Mouse (Mus musculus) heart, postnatal 10 days (tissue): Measurements from ENCODE around the gene Rgmb. TPM values are rescaled to one million over a fixed set of nuclear protein-coding genes. Genes with fewer than 3 reads are reported as not detected.

Source experiments
- DNase-seq, 2 experiments: peaks; one replicate each; pipeline ENCODE4 v3.0.0; 2021
- intact Hi-C: fragments of 180-260 bp; cut with DNase I; formaldehyde crosslinking; loops from one replicate; pipeline ENCODE4 v1.15.1; 2025
- total RNA-seq, 2 experiments: library from RNA; stranded (reverse); gene quantifications; 2 replicates each; pipeline ENCODE4 v1.2.3; 2021

Gene Rgmb
- total RNA-seq = 10 to 100 TPM; 25.8 to 26.9 TPM

GRCm38 (mm10) chr17:15830766-15831644 is at the start of gene Rgmb:
Gene Rgmb (minus strand): TSS chr17:15831039.
- DNase-seq = peak; percentile 48 to 54
- intact Hi-C loops = no loop called here

GRCm38 (mm10) chr17:15874765-15875164 is 43.9 kb upstream of the Rgmb start:
- intact Hi-C loops = no loop called here
- peak; percentile 27 to 47 for DNase-seq

GRCm38 (mm10) chr17:15872093-15872492 is 41.3 kb upstream of the Rgmb start:
- peak in 1 of 2 experiments; percentile 6 for DNase-seq

GRCm38 (mm10) chr17:15865249-15865648 is 34.4 kb upstream of the Rgmb start:
- intact Hi-C loops = no loop called here
- no peak for DNase-seq

More at GRCm38 (mm10) chr17:15872093-15872492, 41.3 kb upstream of the Rgmb start:
- intact Hi-C loops = no loop called here

- intact Hi-C loops = no loop called here
- DNase-seq = no peak
Measured at GRCm38 (mm10) chr17:15862355-15862754, 31.5 kb upstream of the Rgmb start.

GRCm38 (mm10) chr17:15853121-15853520 is 22.3 kb upstream of the Rgmb start:
- intact Hi-C loops = no loop called here
- DNase-seq = no peak

- peak in 1 of 2 experiments; percentile 21 for DNase-seq
Measured at GRCm38 (mm10) chr17:15850544-15850943, 19.7 kb upstream of the Rgmb start.

GRCm38 (mm10) chr17:15841425-15841824 is 10.6 kb upstream of the Rgmb start:
- DNase-seq = no peak
- intact Hi-C loops = no loop called here

More at GRCm38 (mm10) chr17:15850544-15850943, 19.7 kb upstream of the Rgmb start:
- intact Hi-C loops = no loop called here

- DNase-seq = no peak
- intact Hi-C loops = no loop called here
Measured at GRCm38 (mm10) chr17:15832398-15832797, 1.6 kb upstream of the Rgmb start.

GRCm38 (mm10) chr17:15831810-15832209 is 971 bp upstream of the Rgmb start:
- intact Hi-C loops = no loop called here
- peak in 1 of 2 experiments; percentile 64 for DNase-seq

GRCm38 (mm10) chr17:15830171-15830765 is 571 bp downstream of the Rgmb start:
- intact Hi-C loops = no loop called here
- DNase-seq = peak; percentile 41 to 48

GRCm38 (mm10) chr17:15829198-15830170 is 1.4 kb downstream of the Rgmb start:
- intact Hi-C loops = loop anchor here (10.0 kb wide), 2 partner anchors 835 to 1795 kb away; partner anchors contain the start of gene Lnpep
- peak; percentile 53 to 54 for DNase-seq

- intact Hi-C loops = loop anchor here (10.0 kb wide), 2 partner anchors 836 to 1796 kb away; partner anchors contain the start of gene Lnpep
- DNase-seq = no peak
Measured at GRCm38 (mm10) chr17:15828131-15828917, 2.5 kb downstream of the Rgmb start.

GRCm38 (mm10) chr17:15826928-15827327 is 3.9 kb downstream of the Rgmb start:
- intact Hi-C loops = loop anchor here (10.0 kb wide), 2 partner anchors 838 to 1798 kb away; partner anchors contain the start of gene Lnpep
- DNase-seq = no peak

- peak; percentile 99 for DNase-seq
- intact Hi-C loops = loop anchor here (10.0 kb wide), 2 partner anchors 838 to 1798 kb away; partner anchors contain the start of gene Lnpep
Measured at GRCm38 (mm10) chr17:15826444-15826909, 4.4 kb downstream of the Rgmb start.

- DNase-seq = peak; percentile 58 to 71
- intact Hi-C loops = loop anchor here (2.0 to 10.0 kb wide), 3 partner anchors 17 to 1799 kb away; partner anchors contain the start of gene Lnpep
Measured at GRCm38 (mm10) chr17:15825481-15826396, 5.1 kb downstream of the Rgmb start.

- DNase-seq = no peak
- intact Hi-C loops = loop anchor here (2.0 to 10.0 kb wide), 3 partner anchors 16 to 1800 kb away; partner anchors contain the start of gene Lnpep
Measured at GRCm38 (mm10) chr17:15824854-15825253, 6.0 kb downstream of the Rgmb start.

- intact Hi-C loops = loop anchor here (2.0 to 10.0 kb wide), 3 partner anchors 16 to 1800 kb away; partner anchors contain the start of gene Lnpep
Measured at GRCm38 (mm10) chr17:15824337-15824736, 6.5 kb downstream of the Rgmb start.

More at GRCm38 (mm10) chr17:15824337-15824736, 6.5 kb downstream of the Rgmb start:
- DNase-seq = no peak
